Mouse (Mus musculus) kidney, adult 9 months (tissue): ENCODE results near the gene Tbc1d22a.

Source experiments
- DNase-seq: peaks from one replicate; pipeline ENCODE4 v3.0.0; 2022

Gene Tbc1d22a

DNA sequence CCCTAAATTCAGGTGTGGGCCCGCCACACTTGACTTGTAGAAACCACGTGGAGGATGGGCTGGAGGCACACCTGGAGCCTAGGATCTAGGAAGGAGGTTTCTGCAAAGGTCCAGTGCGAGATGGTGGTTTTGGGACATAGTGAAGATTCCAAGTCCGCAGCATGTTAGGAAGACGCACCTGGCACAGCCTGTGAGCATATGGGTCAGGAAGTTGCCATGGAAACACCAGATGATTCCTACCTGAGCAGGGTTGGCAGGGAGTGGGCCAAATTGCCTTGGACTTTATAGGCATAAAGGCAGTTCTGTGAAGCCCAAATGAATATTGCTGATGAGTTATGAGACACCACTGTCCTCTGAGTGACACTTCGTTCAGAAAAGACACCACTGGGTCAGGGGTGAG is 321.1 kb downstream of the Tbc1d22a start:
- DNase-seq, result no peak

DNA sequence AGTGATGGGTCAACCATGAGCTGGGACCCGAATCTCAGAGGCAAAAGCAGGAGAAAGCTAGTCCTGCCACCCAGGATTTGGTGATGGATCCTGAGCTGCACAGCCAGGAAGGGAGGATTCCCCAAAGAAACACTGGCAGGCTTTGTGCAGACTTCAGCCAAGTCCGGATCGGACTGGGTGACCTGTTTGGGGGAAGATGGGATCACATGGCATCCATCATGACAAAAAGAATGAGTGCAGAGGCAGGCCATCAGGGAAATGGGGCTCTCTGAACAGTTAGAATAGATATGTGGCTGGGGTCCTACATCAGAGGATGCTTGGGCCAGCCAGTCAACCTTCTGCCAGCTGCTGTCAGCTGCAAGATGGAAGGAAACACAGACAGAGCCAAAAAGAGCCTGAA is 328.1 kb downstream of the Tbc1d22a start:
- no peak for DNase-seq

GRCm38 (mm10) chr15:86544122-86544795 is 330.0 kb downstream of the Tbc1d22a start:
- DNase-seq, result no peak
